Mouse (Mus musculus) embryonic facial prominence, embryonic 13.5 days (tissue): ENCODE measurements around the gene Foxb1. TPM values are rescaled to one million over a fixed set of nuclear protein-coding genes. Genes with fewer than 3 reads are reported as not detected.

Source experiments
- polyA plus RNA-seq: library from polyadenylated mRNA; unstranded; fragments of >200 nt; fragmentation: Nextera tagmentation; extraction: Ambion mirVana; gene quantifications from 2 replicates; pipeline ENCODE4 v1.2.1, GENCODE M21; 2015

Foxb1 gene
- polyA plus RNA-seq, 1 experiment from 2014 or later = 0.08 TPM

Other genes starting within 250 kb of the Foxb1 start
- gene Bnip2, start 228.5 kb upstream of the Foxb1 start, polyA plus RNA-seq = 103 and 122 TPM in 2 replicates